Mouse (Mus musculus) hematopoietic stem cell, adult 5-6 weeks (primary cell): ENCODE measurements at regions not wholly inside any gene's neighbourhood (a gene's known extent, or its start where the extent isn't known, plus 50 kb on each side); places are given as distances from the start of the nearest gene placed in this dataset.

ENCODE experiments used
- ATAC-seq, 2 experiments: fragments of 125-278 bp in 1 of 2; replicated peaks in 1 of 2; 2 replicates each; pipeline ENCODE4 v1.8.0; 2016 to 2017; ENCODE audit warnings: inconsistent platforms in 2 of 2, mild to moderate bottlenecking in 2 of 2, moderate number of reproducible peaks in 2 of 2, low read depth in 1 of 2, moderate TSS enrichment in 1 of 2; ENCODE audit not compliant: low FRiP score in 2 of 2, poor library complexity in 2 of 2, severe bottlenecking in 2 of 2, insufficient read depth in 1 of 2, low TSS enrichment in 1 of 2

DNA sequence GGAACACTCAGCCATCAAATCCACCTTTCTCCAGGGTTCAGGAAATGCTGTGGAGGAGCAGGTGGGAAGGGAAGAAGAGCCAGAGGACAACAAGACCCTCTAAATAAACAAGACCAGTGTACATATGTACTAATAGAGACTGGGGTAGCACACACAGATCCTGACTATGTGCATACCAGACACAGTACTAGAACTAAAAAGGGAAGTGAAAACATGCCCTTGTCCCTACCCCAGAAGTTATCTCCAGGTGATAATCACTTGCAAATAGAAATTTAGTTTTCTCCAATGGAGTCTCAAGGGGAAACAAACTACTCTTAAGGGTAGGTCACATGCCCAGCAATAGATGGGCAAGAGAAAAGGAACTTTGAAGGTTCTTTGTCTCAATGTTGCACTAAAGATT is 518.9 kb upstream of the Tbc1d2b start:
- ATAC-seq, result no peak

- no peak for ATAC-seq
These were observed 521.3 kb upstream of the Tbc1d2b start for GRCm38 (mm10) chr9:90791871-90792270.

DNA sequence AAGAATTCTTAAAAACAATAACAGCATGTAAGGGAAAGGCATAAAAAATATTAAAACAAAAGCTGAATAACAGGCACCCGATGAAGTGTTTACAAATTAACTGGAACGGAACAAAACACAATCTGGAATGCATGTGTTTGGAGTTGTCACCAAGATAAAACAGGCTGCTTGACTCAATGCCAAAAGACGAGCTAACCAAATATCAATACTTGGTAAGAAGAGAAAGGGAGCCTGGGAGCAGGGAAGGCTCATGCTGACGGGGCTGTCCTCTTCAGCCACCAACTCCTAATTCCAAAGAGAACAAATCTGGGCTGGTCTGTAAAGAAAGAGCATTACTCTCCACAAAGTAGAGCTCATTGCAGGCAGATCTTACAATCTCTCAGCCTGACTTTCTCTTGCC is 545.4 kb upstream of the Zic4 start:
- ATAC-seq, result no peak

DNA sequence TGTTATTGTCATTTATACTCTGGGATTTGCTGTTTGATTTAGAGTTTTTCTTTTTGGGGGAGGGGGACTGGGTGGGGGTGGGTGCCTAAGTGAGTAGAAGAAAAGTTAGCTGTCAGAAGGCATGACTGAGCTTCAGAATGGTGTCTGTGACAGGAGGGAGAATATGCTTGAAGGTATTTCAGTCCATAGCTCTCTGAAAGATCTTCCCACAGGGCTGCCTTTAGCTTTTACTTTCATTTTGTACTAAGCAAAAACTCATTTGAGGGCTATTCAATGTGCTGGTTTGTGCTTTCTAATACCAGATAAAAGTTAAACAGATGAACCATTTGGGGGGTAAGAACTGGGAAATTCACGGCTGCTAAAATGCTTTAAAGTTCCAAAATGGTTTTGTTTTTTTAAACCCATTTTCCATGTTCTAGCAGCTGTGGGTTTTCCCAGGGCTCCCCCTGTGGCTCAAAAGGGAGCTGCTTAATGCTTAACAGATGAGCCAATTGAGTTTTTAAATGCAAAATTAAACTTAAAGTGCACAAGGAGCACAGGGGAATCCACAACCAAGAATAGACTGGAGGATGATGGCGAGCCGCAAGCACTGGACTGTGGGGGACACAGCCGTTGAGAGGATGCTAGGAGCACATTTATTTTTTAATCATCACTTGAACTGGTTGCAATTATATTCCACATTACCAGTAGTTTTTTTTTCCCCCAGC is 538.5 kb upstream of the Zic4 start:
- ATAC-seq, result peak; percentile 74 to 91

GRCm38 (mm10) chr9:90827474-90827873 is 534.7 kb upstream of the Zic4 start:
- no peak for ATAC-seq

DNA sequence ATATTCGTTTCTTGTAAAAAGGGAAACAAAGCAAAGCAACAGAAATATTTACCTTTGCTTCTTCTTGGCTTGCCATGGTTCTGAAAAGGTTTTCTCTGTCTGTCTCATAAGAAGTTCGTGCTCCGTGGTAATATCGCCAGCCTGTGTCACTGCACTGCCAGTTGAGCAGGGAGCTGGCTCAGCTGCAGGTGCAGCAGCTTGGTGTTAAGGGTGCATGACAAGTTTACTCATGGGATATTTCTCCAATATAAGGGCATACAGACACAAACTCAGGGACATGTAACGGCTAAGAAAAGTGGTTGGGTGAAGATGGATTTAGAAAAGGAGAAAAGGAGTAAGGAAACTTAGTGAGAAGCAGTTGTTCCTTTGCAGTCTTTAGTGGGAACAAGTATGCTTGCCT is 533.5 kb upstream of the Zic4 start:
- ATAC-seq, result no peak

- no peak for ATAC-seq
These were observed 531.5 kb upstream of the Zic4 start for GRCm38 (mm10) chr9:90830704-90831103.

- ATAC-seq, result no peak
These were observed 528.3 kb upstream of the Zic4 start for GRCm38 (mm10) chr9:90833743-90834539.

DNA sequence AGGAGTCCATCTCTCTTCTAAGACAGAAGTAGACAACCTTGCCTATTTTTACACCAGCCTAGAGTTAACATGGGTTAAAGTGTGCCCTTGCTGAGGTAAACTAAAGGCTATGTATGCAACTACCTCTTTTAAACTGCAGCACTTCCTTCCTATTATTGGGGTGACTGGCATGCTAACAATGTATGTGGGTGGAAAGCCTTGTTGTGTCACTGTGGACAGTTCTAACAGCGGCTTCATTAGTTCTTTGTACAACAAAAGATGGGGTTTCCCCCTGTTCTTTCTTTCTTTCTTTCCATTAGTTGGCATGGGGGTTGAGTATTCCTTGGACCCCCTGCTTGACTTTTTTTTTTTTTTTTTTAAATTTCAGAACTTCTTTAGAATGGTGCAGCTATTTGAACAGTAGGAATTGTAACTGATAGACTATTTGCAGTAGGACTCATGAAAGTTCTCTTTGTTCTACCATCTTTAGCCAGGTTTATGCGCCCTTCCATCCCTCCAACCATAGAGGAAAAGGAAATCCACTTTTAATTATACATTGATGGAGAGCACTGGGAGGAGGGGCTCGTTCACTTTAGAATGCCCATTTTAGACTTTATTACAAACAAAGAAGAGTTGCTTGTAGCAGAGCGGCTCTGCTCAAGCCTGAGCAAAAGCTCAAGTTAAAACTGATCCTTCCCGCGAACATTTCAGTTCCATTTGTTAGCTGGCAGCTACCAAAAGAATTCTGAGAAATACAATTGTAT is 523.9 kb upstream of the Zic4 start:
- ATAC-seq, result peak; percentile 29 to 78; a peak in 3 of 4 replicates

DNA sequence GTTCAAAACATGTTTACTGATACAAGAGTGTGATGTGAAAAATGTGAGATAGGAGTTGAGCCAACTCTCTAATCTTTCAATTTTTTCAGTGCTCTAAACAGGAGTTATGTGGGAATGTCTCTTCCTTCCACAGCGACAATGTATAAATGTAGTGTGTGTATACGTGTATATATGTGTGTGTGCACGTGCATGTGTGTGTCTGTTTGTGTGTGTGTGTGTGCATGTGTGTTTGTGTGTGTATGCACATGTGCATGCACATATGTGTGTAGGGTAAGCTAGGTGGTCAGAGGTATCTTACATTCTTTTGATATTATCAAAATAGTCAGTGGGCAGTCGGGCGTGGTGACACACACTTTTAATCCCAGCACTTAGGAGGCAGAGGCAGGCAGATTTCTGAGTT is 511.2 kb upstream of the Zic4 start:
- no peak for ATAC-seq

- ATAC-seq, result no peak
These were observed 490.6 kb upstream of the Zic4 start for GRCm38 (mm10) chr9:90871636-90872035.

GRCm38 (mm10) chr9:90884467-90884866 is 477.7 kb upstream of the Zic4 start:
- ATAC-seq, result no peak

DNA sequence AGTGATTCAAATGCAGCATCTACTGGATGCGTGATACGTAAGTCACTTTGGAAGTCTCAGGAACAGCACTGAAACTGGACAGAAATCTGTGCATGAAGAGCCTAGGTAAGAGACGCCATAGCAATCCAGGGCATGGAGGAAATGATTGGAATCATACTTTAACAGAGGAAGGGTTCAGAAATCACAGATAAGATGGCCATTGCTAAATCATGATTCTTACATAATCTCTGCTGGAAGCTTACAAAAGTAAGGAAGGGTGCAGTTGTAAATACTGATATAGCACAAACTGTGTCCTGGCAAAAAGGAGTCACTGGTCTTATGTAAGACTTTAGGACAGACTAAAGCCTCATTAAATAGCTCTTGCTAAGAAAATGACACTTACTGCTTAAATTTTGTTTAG is 474.8 kb upstream of the Zic4 start:
- ATAC-seq, result no peak

- ATAC-seq, result no peak; a peak in 1 of 4 replicates
These were observed 471.4 kb upstream of the Zic4 start for GRCm38 (mm10) chr9:90890801-90891200.

DNA sequence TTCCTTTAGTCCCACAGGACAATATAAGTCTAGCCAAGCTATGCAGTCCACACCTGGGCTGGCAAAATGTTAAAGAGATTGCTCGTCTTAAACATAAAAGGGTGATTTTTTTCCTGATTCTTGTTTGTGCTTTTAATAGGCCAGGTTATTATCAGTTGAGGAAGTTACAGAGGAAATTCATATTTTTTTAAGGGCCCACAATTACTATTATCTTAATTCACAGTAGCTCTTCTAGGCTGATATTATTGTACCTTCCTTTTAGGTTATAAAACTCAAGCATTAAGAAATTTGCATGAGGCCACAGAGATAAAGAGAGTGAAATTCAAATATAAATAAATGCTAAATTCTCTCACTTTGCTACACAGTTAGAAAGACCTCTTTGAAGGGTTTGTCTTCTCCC is 469.4 kb upstream of the Zic4 start:
- no peak for ATAC-seq

DNA sequence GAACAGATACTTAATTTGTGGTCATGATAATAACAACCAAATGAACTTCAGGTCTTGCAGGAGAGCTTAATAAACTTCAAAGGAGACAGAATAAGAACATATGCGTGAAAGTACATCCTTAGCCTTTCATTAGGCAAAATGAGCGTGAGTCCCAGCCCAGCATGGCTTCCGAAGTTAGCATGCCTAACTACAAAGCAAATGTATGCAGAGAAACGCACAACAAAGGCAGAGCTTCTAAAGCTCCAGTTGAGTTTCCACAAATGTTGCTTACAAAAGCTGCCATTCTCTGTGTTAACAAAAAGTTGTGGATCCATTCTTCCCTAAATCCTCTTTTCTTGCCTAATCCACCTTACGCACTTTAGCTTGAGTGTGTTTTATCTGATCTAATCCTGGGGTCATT is 458.7 kb upstream of the Zic4 start:
- no peak for ATAC-seq

DNA sequence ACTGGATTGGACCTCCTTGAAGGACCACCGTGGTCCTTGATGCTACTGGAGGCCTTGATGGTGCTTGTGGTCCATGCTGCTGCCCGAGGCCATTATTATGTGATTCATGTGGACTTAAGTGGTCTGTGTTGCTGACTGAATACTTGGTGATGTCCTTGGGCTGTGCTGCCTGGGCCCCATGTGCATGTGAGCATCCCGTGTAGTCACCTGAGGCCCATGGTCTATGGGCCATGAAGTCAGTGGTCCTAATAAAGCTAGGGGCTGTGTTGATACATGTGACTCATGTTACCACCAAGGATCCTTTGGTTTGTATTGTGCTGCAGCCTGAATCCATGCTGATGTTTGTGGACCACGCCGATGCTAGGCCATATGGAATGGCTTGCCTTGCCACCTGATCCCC is 456.1 kb upstream of the Zic4 start:
- no peak for ATAC-seq

DNA sequence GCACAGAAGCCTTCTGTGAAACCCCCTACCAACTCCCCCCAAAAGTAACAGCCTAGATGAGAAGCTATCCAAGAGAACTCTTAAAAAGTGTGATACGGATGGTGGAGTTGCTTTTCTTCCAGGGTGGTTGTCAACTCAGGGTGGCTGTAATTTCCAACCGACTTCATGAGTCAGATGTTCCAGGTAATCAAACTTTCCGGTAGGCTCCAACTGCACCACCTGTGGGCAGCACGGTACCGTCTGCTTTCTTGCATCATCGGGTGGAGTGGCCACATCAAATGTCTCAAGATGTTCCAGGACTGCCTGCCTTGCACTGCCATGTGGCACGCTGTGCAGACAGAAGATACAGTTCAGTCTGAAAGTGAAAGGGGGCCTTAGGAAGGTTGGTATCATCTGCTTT is 455.5 kb upstream of the Zic4 start:
- ATAC-seq, result no peak
